Comparison of ENCODE assay signal across 10 mouse cellular contexts in genomic region chr12:80584973-80585372, GRCm38 (mm10). TPM values are rescaled to one million over a fixed set of nuclear protein-coding genes. Genes with fewer than 3 reads are reported as not detected.
A peak's percentile ranks its signal among the peaks of the same experiment; 100 is the strongest.
DNase-seq lines count a peak whose midpoint lies in the region; ATAC-seq and TF ChIP-seq lines count a peak whose summit lies in the region.
"Had no signal": no experiment of that assay in that cellular context is flagged by ENCODE, and none has a peak within 500 bp of the region (broad histone marks: within the 10 kb centered on the region; RNA-seq: fewer than 3 reads in every experiment).

No protein-coding gene starts in this region.

- 21% methylated on average over 2 of the region's 2 CpGs for WGBS in lung, adult 2 months
- WGBS in kidney, adult 2 months: 47% methylated on average over 2 of the region's 2 CpGs

- H3K79me2 ChIP-seq in MEL (ENCODE audit: control insufficient read depth, insufficient read depth, low read length, poor library complexity): no peaks in the 10 kb centered on the region

- ATAC-seq in megakaryocyte-erythroid progenitor cell, adult 5-6 weeks (replicated peaks; ENCODE audit: low FRiP score, low TSS enrichment, poor library complexity, severe bottlenecking): 0 out of 2 replicates have a peak, but pooled peaks have one; percentile 30

- peak; percentile 33 to 40 for DNase-seq in frontal cortex, postnatal 36 days (ENCODE audit: low spot score in 2 of 2)
- no peak for DNase-seq in frontal cortex, postnatal 25 days (ENCODE audit: low spot score in 2 of 2)
- no peak for DNase-seq in lung, adult 2 months
- no peak for DNase-seq in lung, postnatal 25 days (ENCODE audit: low spot score)
- DNase-seq in MEL (ENCODE audit: low read depth, low spot score): peak; percentile 27
- DNase-seq in B cell, adult 2 months: no peak
- no peak for DNase-seq in kidney, adult 2 months

- TF ChIP-seq CTCF in lung, adult 2 months (IDR thresholded peaks at IDR 0.05; ENCODE audit: insufficient read depth, low read length): peak; percentile 33; the same call in 1 of the 2 replicates
- peak; percentile 20 to 59 (median 53); a peak in 5 of 6 replicates for TF ChIP-seq CTCF in MEL (IDR thresholded peaks at IDR 0.05 in 2 of 3, conservative IDR thresholded peaks at IDR 0.05 in 1 of 3; ENCODE audit: control insufficient read depth in 1 of 3, insufficient read depth in 1 of 3, low read depth in 2 of 3, low read length in 3 of 3, poor library complexity in 1 of 3, severe bottlenecking in 1 of 3)
- no peak for TF ChIP-seq CTCF in kidney, adult 2 months (conservative IDR thresholded peaks at IDR 0.05; ENCODE audit: insufficient read depth, insufficient read length, low read depth, low read length)

- TF ChIP-seq POLR2A in lung, adult 2 months (IDR thresholded peaks at IDR 0.05; ENCODE audit: borderline replicate concordance, extremely low read depth, low read depth, low read length): no peak
- TF ChIP-seq POLR2A in MEL (IDR thresholded peaks at IDR 0.05; ENCODE audit: control insufficient read depth in 1 of 2, insufficient read depth in 1 of 2, low read depth in 1 of 2, low read length in 2 of 2, poor library complexity in 1 of 2): no peak
- no peak for TF ChIP-seq POLR2A in kidney, adult 2 months (IDR thresholded peaks at IDR 0.05; ENCODE audit: low read depth, low read length)

- H3K4me3 ChIP-seq in lung, adult 2 months (replicated peaks; ENCODE audit: extremely low read depth, low read depth, low read length): no peak overlapping the region
- H3K4me3 ChIP-seq in MEL (ENCODE audit: control insufficient read depth in 1 of 2, insufficient read depth in 1 of 2, low read depth in 2 of 2, low read length in 2 of 2): no peak overlapping the region
- no peak overlapping the region for H3K4me3 ChIP-seq in kidney, adult 2 months (ENCODE audit: insufficient read depth, low read depth, low read length)
- H3K4me3 ChIP-seq: stomach, embryonic 15.5 days had no signal

- no peaks in the 10 kb centered on the region for H3K9me3 ChIP-seq in MEL (replicated peaks; ENCODE audit: insufficient read depth, low read length)
- H3K9me3 ChIP-seq: stomach, embryonic 15.5 days had no signal

- no peaks in the 10 kb centered on the region; a peak in 2 of 4 replicates for H3K27me3 ChIP-seq in MEL (ENCODE audit: control insufficient read depth in 1 of 2, insufficient read depth in 2 of 2, low read length in 2 of 2)
- H3K27me3 ChIP-seq in kidney, adult 2 months (replicated peaks; ENCODE audit: control insufficient read depth, insufficient read depth, low read length): no peaks in the 10 kb centered on the region
- H3K27me3 ChIP-seq: stomach, embryonic 15.5 days had no signal

- peak; percentile 55 for TF ChIP-seq RAD21 in MEL (IDR thresholded peaks at IDR 0.05; ENCODE audit: low read depth, low read length)

- no peak overlapping the region for H3K9ac ChIP-seq in MEL (ENCODE audit: control insufficient read depth, low read depth, low read length, poor library complexity, severe bottlenecking)
- H3K9ac ChIP-seq: stomach, embryonic 15.5 days had no signal

- TF ChIP-seq EP300 in MEL (IDR thresholded peaks at IDR 0.05; ENCODE audit: low read depth in 1 of 2, low read length in 2 of 2): no peak

- H3K4me1 ChIP-seq in lung, adult 2 months (ENCODE audit: control insufficient read depth, insufficient read depth, low read length): no peaks in the 10 kb centered on the region
- H3K4me1 ChIP-seq in MEL (ENCODE audit: control insufficient read depth in 1 of 2, insufficient read depth in 2 of 2, low read length in 2 of 2): no peaks in the 10 kb centered on the region
- H3K4me1 ChIP-seq in kidney, adult 2 months (ENCODE audit: control insufficient read depth, insufficient read depth, low read length): no peaks in the 10 kb centered on the region
- H3K4me1 ChIP-seq: stomach, embryonic 15.5 days had no signal

- H3K27ac ChIP-seq in MEL (ENCODE audit: control insufficient read depth, low read depth, low read length): no peak overlapping the region
- no peak overlapping the region for H3K27ac ChIP-seq in kidney, adult 2 months (ENCODE audit: insufficient read depth, low read depth, low read length)
- H3K27ac ChIP-seq: macrophage; stomach, embryonic 15.5 days had no signal

- no peaks in the 10 kb centered on the region for H3K36me3 ChIP-seq in MEL (ENCODE audit: control insufficient read depth in 1 of 2, insufficient read depth in 2 of 2, low read length in 2 of 2)
- H3K36me3 ChIP-seq in kidney, adult 2 months (ENCODE audit: control insufficient read depth, insufficient read depth, low read length): no peaks in the 10 kb centered on the region

TF ChIP-seq in MEL, 35 proteins besides CTCF, POLR2A, EP300 and RAD21:
- peak; percentile 45 for TF ChIP-seq ZC3H11A (IDR thresholded peaks at IDR 0.05; ENCODE audit: low read depth, low read length)
- peak; percentile 41; the same call in 1 of the 2 replicates for TF ChIP-seq SMC3 (IDR thresholded peaks at IDR 0.05; ENCODE audit: low read depth, low read length)
- no peak for TF ChIP-seq ELF1 (IDR thresholded peaks at IDR 0.05; ENCODE audit: low read depth, low read length)
TF ChIP-seq in MEL: peak in this region for 2.

RNA-seq across cellular contexts. Expression of gene Slc39a9, which starts 58.7 kb away (rescaled TPM):
- polyA plus RNA-seq in lung, adult 2 months (2012; rRNA removed): 49.8 and 63.9 TPM in 2 replicates
- 12.3 and 13.1 TPM in 2 replicates for total RNA-seq in MEL (2012; rRNA removed)
- polyA plus RNA-seq in MEL (2012; ENCODE audit: insufficient read depth in 1 of 2, insufficient read length in 2 of 2, low read depth in 1 of 2, low replicate concordance in 2 of 2, missing spikeins in 1 of 2): 10 to 100 TPM in 1 of 2 experiments, not detected in 1; 34.4 TPM
- total RNA-seq in megakaryocyte-erythroid progenitor cell, adult 5-6 weeks (2014; fragmentation: Nextera tagmentation): 19.6 and 28.4 TPM in 2 replicates
- total RNA-seq in megakaryocyte-erythroid progenitor cell, adult 5-6 weeks (2017): 12.7 and 17.5 TPM in 2 replicates
- polyA plus RNA-seq in kidney, adult 2 months (2012; rRNA removed): 48.3 and 58.2 TPM in 2 replicates

RNA-seq across cellular contexts. Expression of gene Erh, which starts 59.2 kb away (rescaled TPM):
- 15.2 and 20.7 TPM in 2 replicates for polyA plus RNA-seq in lung, adult 2 months (2012; rRNA removed)
- total RNA-seq in MEL (2012; rRNA removed): 343 and 401 TPM in 2 replicates
- polyA plus RNA-seq in MEL (2012; ENCODE audit: insufficient read depth in 1 of 2, insufficient read length in 2 of 2, low read depth in 1 of 2, low replicate concordance in 2 of 2, missing spikeins in 1 of 2): 100 to 1,000 TPM in 1 of 2 experiments, not detected in 1; 299 TPM
- total RNA-seq in megakaryocyte-erythroid progenitor cell, adult 5-6 weeks (2014; fragmentation: Nextera tagmentation): 140 and 158 TPM in 2 replicates
- 103 and 142 TPM in 2 replicates for total RNA-seq in megakaryocyte-erythroid progenitor cell, adult 5-6 weeks (2017)
- 23.3 and 36.8 TPM in 2 replicates for polyA plus RNA-seq in kidney, adult 2 months (2012; rRNA removed)

Comparison
In these comparisons a context has a peak if more than half of its experiments do, and no peak if none do; other contexts are left out.
1. DNase-seq: peak in frontal cortex, postnatal 36 days (2 of 2) and MEL (single experiment); none in frontal cortex, postnatal 25 days (0 of 2), lung, adult 2 months (single experiment), lung, postnatal 25 days (single experiment), B cell, adult 2 months (0 of 2) and kidney, adult 2 months (single experiment).